ENCODE assay signal across 8 mouse cellular contexts in the genomic region with DNA sequence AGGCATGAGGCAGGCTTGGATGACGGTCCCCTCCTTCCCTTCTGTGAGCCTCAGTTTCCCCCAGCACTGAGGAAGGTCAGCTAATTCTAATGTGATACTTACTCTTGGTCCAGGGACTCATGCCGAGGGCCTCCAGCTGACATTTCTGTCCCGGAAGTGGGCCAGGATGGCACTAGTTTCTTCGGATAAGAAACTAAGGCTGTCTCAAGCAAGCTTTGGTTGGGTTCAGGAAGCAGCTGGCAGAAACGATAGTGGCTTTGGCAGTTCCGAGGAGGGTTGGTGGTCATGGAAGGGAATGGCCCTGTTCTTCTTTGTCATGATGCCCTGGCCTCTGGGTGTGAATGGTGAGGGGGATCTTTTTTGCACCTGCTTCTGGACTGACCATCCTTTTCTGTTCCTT. TPM values are rescaled to one million over a fixed set of nuclear protein-coding genes. Genes with fewer than 3 reads are reported as not detected.
DNase-seq lines count a peak whose midpoint lies in the region; ATAC-seq and TF ChIP-seq lines count a peak whose summit lies in the region.

No protein-coding gene starts in this region.

- WGBS in lung, embryonic 16.5 days = 39% methylated on average over 6 of the region's 6 CpGs
- 69% methylated on average over 6 of the region's 6 CpGs for WGBS in embryonic facial prominence, embryonic 12.5 days
- 38% methylated on average over 6 of the region's 6 CpGs for WGBS in intestine, postnatal 0 days
- WGBS in neural tube, embryonic 13.5 days = 76% methylated on average over 6 of the region's 6 CpGs

- H3K27ac ChIP-seq in lung, embryonic 16.5 days (ENCODE audit: low read length) = no peak overlapping the region
- H3K27ac ChIP-seq in embryonic facial prominence, embryonic 12.5 days = no peak overlapping the region
- H3K27ac ChIP-seq in intestine, postnatal 0 days (ENCODE audit: low read depth, low read length) = no peak overlapping the region
- no peak overlapping the region for H3K27ac ChIP-seq in neural tube, embryonic 13.5 days (replicated peaks)

- no peaks in the 10 kb centered on the region for H3K9me3 ChIP-seq in lung, embryonic 16.5 days (ENCODE audit: control insufficient read depth, low read length)
- no peaks in the 10 kb centered on the region for H3K9me3 ChIP-seq in embryonic facial prominence, embryonic 12.5 days
- H3K9me3 ChIP-seq in intestine, postnatal 0 days (ENCODE audit: control insufficient read depth) = no peaks in the 10 kb centered on the region
- H3K9me3 ChIP-seq in neural tube, embryonic 13.5 days = no peaks in the 10 kb centered on the region

- peaks cover 16% of the 10 kb centered on the region for H3K4me1 ChIP-seq in lung, embryonic 16.5 days (replicated peaks; ENCODE audit: control insufficient read depth, insufficient read depth, low read length)
- H3K4me1 ChIP-seq in embryonic facial prominence, embryonic 12.5 days = peaks cover 16% of the 10 kb centered on the region
- H3K4me1 ChIP-seq in intestine, postnatal 0 days (replicated peaks; ENCODE audit: control insufficient read depth, insufficient read depth, low read length) = peaks cover 7% of the 10 kb centered on the region
- peaks cover 33% of the 10 kb centered on the region for H3K4me1 ChIP-seq in neural tube, embryonic 13.5 days (replicated peaks)

- no peaks in the 10 kb centered on the region; the same call in 1 of the 2 replicates for H3K36me3 ChIP-seq in lung, embryonic 16.5 days (ENCODE audit: control insufficient read depth, insufficient read depth, low read length)
- peaks cover 38% of the 10 kb centered on the region for H3K36me3 ChIP-seq in embryonic facial prominence, embryonic 12.5 days
- peaks cover 42% of the 10 kb centered on the region for H3K36me3 ChIP-seq in intestine, postnatal 0 days (ENCODE audit: control insufficient read depth, insufficient read depth)
- peaks cover 43% of the 10 kb centered on the region for H3K36me3 ChIP-seq in neural tube, embryonic 13.5 days

- no peaks in the 10 kb centered on the region for H3K27me3 ChIP-seq in lung, embryonic 16.5 days (ENCODE audit: control insufficient read depth, insufficient read depth, low read depth, low read length)
- no peaks in the 10 kb centered on the region for H3K27me3 ChIP-seq in embryonic facial prominence, embryonic 12.5 days
- no peaks in the 10 kb centered on the region for H3K27me3 ChIP-seq in intestine, postnatal 0 days (replicated peaks; ENCODE audit: control insufficient read depth, insufficient read depth, low read length)
- no peaks in the 10 kb centered on the region for H3K27me3 ChIP-seq in neural tube, embryonic 13.5 days

- peak overlapping the region; percentile 95 for H3K4me2 ChIP-seq in lung, embryonic 16.5 days (ENCODE audit: low read depth, low read length)
- peak overlapping the region; percentile 89 for H3K4me2 ChIP-seq in embryonic facial prominence, embryonic 12.5 days (replicated peaks)
- peak overlapping the region; percentile 86 for H3K4me2 ChIP-seq in intestine, postnatal 0 days (replicated peaks; ENCODE audit: low read depth)
- peak overlapping the region; percentile 98 for H3K4me2 ChIP-seq in neural tube, embryonic 13.5 days

- ATAC-seq in lung, embryonic 16.5 days (ENCODE audit: low read depth) = no peak
- no peak for ATAC-seq in embryonic facial prominence, embryonic 12.5 days (ENCODE audit: insufficient number of reproducible peaks, insufficient read depth, low FRiP score, low TSS enrichment)
- no peak for ATAC-seq in intestine, postnatal 0 days
- no peak for ATAC-seq in neural tube, embryonic 13.5 days (ENCODE audit: low read depth)

- peak overlapping the region; percentile 81 for H3K9ac ChIP-seq in lung, embryonic 16.5 days (ENCODE audit: low read length)
- peak overlapping the region; percentile 84 for H3K9ac ChIP-seq in embryonic facial prominence, embryonic 12.5 days
- peak overlapping the region; percentile 55; the same call in 1 of the 2 replicates for H3K9ac ChIP-seq in intestine, postnatal 0 days (ENCODE audit: low read depth, low read length)
- H3K9ac ChIP-seq in neural tube, embryonic 13.5 days = peak overlapping the region; percentile 92

- H3K4me3 ChIP-seq in lung, embryonic 16.5 days (ENCODE audit: low read length) = peak overlapping the region; percentile 87
- peak overlapping the region; percentile 89 for H3K4me3 ChIP-seq in embryonic facial prominence, embryonic 12.5 days
- H3K4me3 ChIP-seq in intestine, postnatal 0 days (ENCODE audit: low read depth, low read length) = peak overlapping the region; percentile 69
- H3K4me3 ChIP-seq in neural tube, embryonic 13.5 days = peak overlapping the region; percentile 90

- no peak for TF ChIP-seq CTCF in intestine, postnatal 0 days (IDR thresholded peaks at IDR 0.05; ENCODE audit: low read depth)

- intact Hi-C loops in left cerebral cortex, postnatal 10 days (cut with DNase I) = no loop called here
- intact Hi-C loops in gastrocnemius, postnatal 14 days (cut with DNase I; ENCODE audit: low total_unique reads) = no loop called here

- no peak for DNase-seq in lung, postnatal 36 days
- DNase-seq in left cerebral cortex, postnatal 10 days (ENCODE audit: extremely low spot score in 1 of 2, low spot score in 2 of 2) = no peak
- DNase-seq in kidney, postnatal 14 days = no peak
- DNase-seq in gastrocnemius, postnatal 14 days = no peak

RNA-seq across cellular contexts. Expression of a gene that starts 1.1 kb away (rescaled TPM):
- polyA plus RNA-seq in lung, embryonic 16.5 days (2015; fragmentation: Nextera tagmentation; extraction: Ambion mirVana) = 25.6 and 29.9 TPM in 2 replicates
- polyA plus RNA-seq in embryonic facial prominence, embryonic 12.5 days (2016; fragmentation: Nextera tagmentation; extraction: Ambion mirVana) = 27.6 and 30.3 TPM in 2 replicates
- 73.8 and 80.0 TPM in 2 replicates for polyA plus RNA-seq in intestine, postnatal 0 days (2015; fragmentation: Nextera tagmentation; extraction: Ambion mirVana)
- 27.6 and 31.0 TPM in 2 replicates for polyA plus RNA-seq in neural tube, embryonic 13.5 days (2015; fragmentation: Nextera tagmentation; extraction: Ambion mirVana)
- 10 to 100 TPM; 21.1 to 22.0 TPM for total RNA-seq in left cerebral cortex, postnatal 10 days (2021)
- 10 to 100 TPM; 40.9 to 51.4 TPM for total RNA-seq in gastrocnemius, postnatal 14 days (2021)
